Mouse (Mus musculus) cerebellum, postnatal 4 days (tissue): ENCODE data around the gene Nos1ap.

Experiments used
- DNase-seq, 2 experiments: peaks; one replicate each; pipeline ENCODE4 v3.0.0; 2022; ENCODE audit warnings: low spot score in 2 of 2, mixed read lengths in 1 of 2

The Nos1ap gene

GRCm38 (mm10) chr1:170502491-170503276 is 87.0 kb downstream of the Nos1ap start:
- peak in 1 of 2 experiments; percentile 36 for DNase-seq

GRCm38 (mm10) chr1:170501970-170502369 is 87.7 kb downstream of the Nos1ap start:
- no peak for DNase-seq

GRCm38 (mm10) chr1:170501556-170501955 is 88.1 kb downstream of the Nos1ap start:
- DNase-seq: no peak

GRCm38 (mm10) chr1:170499891-170500290 is 89.8 kb downstream of the Nos1ap start:
- DNase-seq: no peak

- DNase-seq: no peak
These were observed 90.2 kb downstream of the Nos1ap start for GRCm38 (mm10) chr1:170499466-170499865.

- no peak for DNase-seq
These were observed 91.0 kb downstream of the Nos1ap start for GRCm38 (mm10) chr1:170498645-170499044.

- DNase-seq: no peak
These were observed 93.4 kb downstream of the Nos1ap start for GRCm38 (mm10) chr1:170496221-170496620.

GRCm38 (mm10) chr1:170495538-170496183 is 94.0 kb downstream of the Nos1ap start:
- DNase-seq: no peak

GRCm38 (mm10) chr1:170492527-170492926 is 97.1 kb downstream of the Nos1ap start:
- DNase-seq: no peak

- no peak for DNase-seq
These were observed 97.6 kb downstream of the Nos1ap start for GRCm38 (mm10) chr1:170492027-170492426.

- no peak for DNase-seq
These were observed 99.7 kb downstream of the Nos1ap start for GRCm38 (mm10) chr1:170489936-170490335.

GRCm38 (mm10) chr1:170489450-170489849 is 100.2 kb downstream of the Nos1ap start:
- no peak for DNase-seq

GRCm38 (mm10) chr1:170485119-170485518 is 104.5 kb downstream of the Nos1ap start:
- no peak for DNase-seq

GRCm38 (mm10) chr1:170482236-170482905 is 107.3 kb downstream of the Nos1ap start:
- no peak for DNase-seq

- DNase-seq: no peak
These were observed 108.6 kb downstream of the Nos1ap start for GRCm38 (mm10) chr1:170481093-170481492.

- no peak for DNase-seq
These were observed 110.2 kb downstream of the Nos1ap start for GRCm38 (mm10) chr1:170479458-170479798.

GRCm38 (mm10) chr1:170478791-170479457 is 110.7 kb downstream of the Nos1ap start:
- no peak for DNase-seq

GRCm38 (mm10) chr1:170477636-170478600 is 111.7 kb downstream of the Nos1ap start:
- no peak for DNase-seq

GRCm38 (mm10) chr1:170473460-170473859 is 116.2 kb downstream of the Nos1ap start:
- DNase-seq: no peak

- no peak for DNase-seq
These were observed 116.8 kb downstream of the Nos1ap start for GRCm38 (mm10) chr1:170472861-170473260.
